Mouse (Mus musculus) MEL-GATA-1-ER (cell line): ENCODE data around the gene Plin2.
"Not testable (repeated sequence)": the region's sequence is repeated elsewhere in the genome, so short reads cannot be mapped to it uniquely, and the experiment has no call there.

Experiments
- DNase-seq: peaks from one replicate; pipeline ENCODE4 v3.0.0-alpha.2; 2012; ENCODE audit warnings: low read depth; ENCODE audit errors: extremely low read depth

Gene Plin2

GRCm38 (mm10) chr4:86632556-86632955, 37.3 kb downstream of the Plin2 start:
- not testable (repeated sequence) for DNase-seq

- no peak for DNase-seq
These were observed 38.0 kb downstream of the Plin2 start for GRCm38 (mm10) chr4:86631831-86632230.

- DNase-seq, result not testable (repeated sequence)
These were observed 43.4 kb downstream of the Plin2 start for GRCm38 (mm10) chr4:86626496-86626895.

- no peak for DNase-seq
These were observed 44.4 kb downstream of the Plin2 start for GRCm38 (mm10) chr4:86625463-86625862.

- DNase-seq, result not testable (repeated sequence)
These were observed 47.3 kb downstream of the Plin2 start for GRCm38 (mm10) chr4:86622532-86622931.

GRCm38 (mm10) chr4:86622116-86622515, 47.7 kb downstream of the Plin2 start:
- no peak for DNase-seq

GRCm38 (mm10) chr4:86620506-86620905, 49.4 kb downstream of the Plin2 start:
- DNase-seq, result no peak

- DNase-seq, result no peak
These were observed 57.6 kb downstream of the Plin2 start for GRCm38 (mm10) chr4:86612289-86612620.

GRCm38 (mm10) chr4:86611524-86612288, 58.2 kb downstream of the Plin2 start, which contains the start of gene Haus6:
TSS of gene Haus6 (minus strand) at chr4:86612055.
- peak; percentile 99 for DNase-seq
